Mouse (Mus musculus): ENCODE measurements around the gene AU040320.

DNA sequence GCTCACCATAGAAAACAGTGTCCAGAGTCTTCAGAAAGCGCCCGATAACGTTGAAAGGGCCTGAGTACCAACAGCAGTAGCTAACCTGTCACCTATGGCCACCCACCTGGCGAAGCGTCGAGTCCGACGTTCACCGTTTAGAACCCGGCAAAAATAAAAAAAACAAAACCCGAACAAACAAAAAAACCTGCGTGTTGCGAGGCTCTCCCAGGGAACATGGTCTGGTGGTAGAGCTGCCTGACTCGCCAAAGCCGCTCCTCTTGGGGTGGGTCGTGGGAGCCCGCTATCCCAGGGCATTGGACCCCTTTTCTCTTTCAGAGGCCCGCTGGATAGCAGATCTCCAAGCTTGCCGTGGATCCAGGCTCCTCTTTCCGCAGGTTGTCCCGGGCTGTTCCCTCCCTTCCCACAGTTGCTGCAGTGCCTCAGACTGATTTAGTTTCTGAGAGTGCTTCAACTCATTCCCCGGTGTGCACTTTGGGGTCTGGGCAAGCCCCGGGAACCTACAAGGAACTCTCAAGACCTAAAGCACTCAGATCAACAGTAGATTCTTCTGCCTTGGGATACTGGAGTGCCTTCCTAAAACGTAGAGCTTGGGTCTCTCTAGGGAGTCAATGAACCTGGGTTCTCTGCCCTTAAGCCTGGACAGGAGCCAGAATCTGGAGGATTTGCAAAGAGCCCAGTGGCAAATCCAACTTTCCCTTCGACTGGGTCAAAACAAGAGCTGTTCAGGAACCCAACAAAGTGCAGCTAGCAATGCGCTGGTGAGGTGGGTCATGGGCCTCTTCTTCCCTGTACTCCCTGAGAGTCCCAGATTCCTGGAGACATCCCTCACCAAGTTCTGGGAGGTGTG is 20.6 kb upstream of the AU040320 start:
- TF ChIP-seq KAT2A (IDR thresholded peaks at IDR 0.05; ENCODE audit: insufficient replicate concordance, low read length), result no peak
- TF ChIP-seq EP300 (IDR thresholded peaks at IDR 0.05; ENCODE audit: low read length), result no peak
- TF ChIP-seq CTCF (conservative IDR thresholded peaks at IDR 0.05 in 1 of 2, IDR thresholded peaks at IDR 0.05 in 1 of 2; ENCODE audit: low read depth in 2 of 2, low read length in 2 of 2), result no peak
- no peak for TF ChIP-seq ZMIZ1 (IDR thresholded peaks at IDR 0.05; ENCODE audit: low read depth, low read length)
- no peak for TF ChIP-seq USF2 (conservative IDR thresholded peaks at IDR 0.05; ENCODE audit: low read depth, low read length)
- TF ChIP-seq POLR2A (IDR thresholded peaks at IDR 0.05; ENCODE audit: low read depth, low read length), result no peak
- TF ChIP-seq PAX5 (IDR thresholded peaks at IDR 0.05; ENCODE audit: low read length), result no peak
- TF ChIP-seq MYC (IDR thresholded peaks at IDR 0.05; ENCODE audit: low read depth, low read length), result no peak
- no peak for TF ChIP-seq HCFC1 (IDR thresholded peaks at IDR 0.05; ENCODE audit: low read depth, low read length)
- no peak for TF ChIP-seq RAD21 (IDR thresholded peaks at IDR 0.05; ENCODE audit: low read depth, low read length)
- TF ChIP-seq TCF12 (IDR thresholded peaks at IDR 0.05; ENCODE audit: low read depth, low read length), result no peak
